Mouse (Mus musculus): ENCODE measurements at regions not wholly inside any gene's neighbourhood (a gene's known extent, or its start where the extent isn't known, plus 50 kb on each side); places are given as distances from the start of the nearest gene placed in this dataset.
"Not testable (repeated sequence)": the region's sequence is repeated elsewhere in the genome, so short reads cannot be mapped to it uniquely, and the experiment has no call there.

DNA sequence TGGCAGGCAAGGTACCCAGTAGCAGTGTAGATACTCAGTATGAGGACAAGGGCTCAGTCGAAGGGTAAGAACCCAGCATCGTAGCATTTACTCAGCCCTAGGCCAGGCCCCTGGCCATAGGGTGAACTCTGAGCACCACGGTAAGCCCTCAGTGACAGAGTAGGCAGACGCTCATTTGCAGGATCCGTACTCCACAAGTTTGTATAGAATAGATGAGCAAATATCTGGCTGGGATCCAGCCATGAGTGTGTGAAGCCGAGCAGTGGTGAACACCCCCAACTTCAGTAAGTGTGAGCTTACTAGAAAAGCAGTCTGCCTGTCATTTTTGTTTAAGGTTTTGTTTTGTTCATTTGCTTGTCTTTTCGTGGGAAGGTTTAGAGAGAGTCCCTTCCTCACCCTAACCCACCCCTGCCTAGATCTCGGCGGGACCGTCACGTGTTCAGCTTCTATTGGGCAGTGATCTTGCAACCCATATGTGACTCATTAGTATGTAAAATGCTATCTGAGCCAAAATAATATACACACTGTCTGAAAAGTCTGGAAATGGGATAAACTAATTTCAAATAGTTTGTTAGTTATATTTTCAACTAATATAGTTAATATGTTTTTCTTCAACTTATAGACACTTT lies 76.3 kb downstream of the Gm5447 start:
- H3K27me3 ChIP-seq (ENCODE audit: control insufficient read depth, insufficient read depth, insufficient read length) = no peaks in the 10 kb centered on the region
- no peak overlapping the region for H3ac ChIP-seq (ENCODE audit: control insufficient read depth, insufficient read length)
- H3K4me2 ChIP-seq (ENCODE audit: low read depth) = no peak overlapping the region
- H3K79me2 ChIP-seq (ENCODE audit: control insufficient read depth, insufficient read depth) = no peaks in the 10 kb centered on the region
- TF ChIP-seq POLR2A (IDR thresholded peaks at IDR 0.05; ENCODE audit: insufficient read length, low read depth) = no peak
- TF ChIP-seq USF1 (IDR thresholded peaks at IDR 0.05; ENCODE audit: low read depth) = no peak
- no peak for TF ChIP-seq POLR2AphosphoS2 (IDR thresholded peaks at IDR 0.05; ENCODE audit: insufficient read length, low read depth)
- no peak for TF ChIP-seq REST (IDR thresholded peaks at IDR 0.05; ENCODE audit: insufficient read depth, insufficient read length)
- no peak for TF ChIP-seq E2F4 (IDR thresholded peaks at IDR 0.05; ENCODE audit: insufficient read depth)
- TF ChIP-seq SRF (IDR thresholded peaks at IDR 0.05; ENCODE audit: control insufficient read depth, insufficient read length, low read depth) = no peak
- TF ChIP-seq CEBPB (IDR thresholded peaks at IDR 0.05; ENCODE audit: insufficient read depth, poor library complexity, severe bottlenecking) = no peak
- TF ChIP-seq TCF12 (IDR thresholded peaks at IDR 0.05; ENCODE audit: insufficient read depth, poor library complexity, severe bottlenecking) = no peak
- no peak for TF ChIP-seq MYOD1 (IDR thresholded peaks at IDR 0.05; ENCODE audit: control insufficient read depth in 1 of 3, insufficient read length in 2 of 3, low read depth in 2 of 3)
- no peak for TF ChIP-seq MAX (IDR thresholded peaks at IDR 0.05; ENCODE audit: low read depth)
- no peak for TF ChIP-seq TCF3 (IDR thresholded peaks at IDR 0.05; ENCODE audit: insufficient read length, low read depth)
- TF ChIP-seq MYOG (IDR thresholded peaks at IDR 0.05; ENCODE audit: control insufficient read depth in 1 of 3, insufficient read depth in 1 of 3, insufficient read length in 2 of 3, low read depth in 2 of 3) = no peak
- no peak overlapping the region for H3K4me3 ChIP-seq
- no peaks in the 10 kb centered on the region for H3K36me3 ChIP-seq (ENCODE audit: control insufficient read depth, insufficient read depth)

DNA sequence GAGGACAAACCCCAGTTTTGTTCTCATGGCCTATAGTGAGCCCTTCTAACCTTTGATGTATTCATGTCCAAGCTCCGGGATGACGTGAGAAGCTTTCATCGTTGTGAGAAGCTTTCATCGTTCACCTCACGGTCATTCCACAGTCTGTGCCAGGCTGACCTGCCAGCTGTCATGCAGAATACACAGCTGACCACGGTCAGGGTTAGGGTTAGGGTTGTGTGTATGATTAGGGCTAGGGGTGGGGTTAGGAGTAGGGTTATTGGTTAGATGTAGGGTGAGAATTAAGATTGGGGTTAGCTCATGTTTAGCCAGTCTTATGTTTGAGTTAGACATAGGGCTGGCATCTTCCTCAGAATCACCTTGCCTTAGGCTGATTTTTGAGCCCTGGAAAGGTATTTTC lies 77.6 kb downstream of the Gm5447 start:
- H3K27me3 ChIP-seq (ENCODE audit: control insufficient read depth, insufficient read depth, insufficient read length); H3K4me2 ChIP-seq (ENCODE audit: low read depth); H3K4me3 ChIP-seq; H3K36me3 ChIP-seq (ENCODE audit: control insufficient read depth, insufficient read depth); H3K79me2 ChIP-seq (ENCODE audit: control insufficient read depth, insufficient read depth); H3ac ChIP-seq (ENCODE audit: control insufficient read depth, insufficient read length): not testable (repeated sequence)

- Histone ChIP-seq H3K36me3 (ENCODE audit: control insufficient read depth, insufficient read depth) (no peaks in the 10 kb centered on the region), H3K27me3 (ENCODE audit: control insufficient read depth, insufficient read depth, insufficient read length) (no peaks in the 10 kb centered on the region), H3ac (ENCODE audit: control insufficient read depth, insufficient read length) (no peak overlapping the region), H3K4me2 (ENCODE audit: low read depth) (no peak overlapping the region), H3K79me2 (ENCODE audit: control insufficient read depth, insufficient read depth) (no peaks in the 10 kb centered on the region), H3K4me3 (no peak overlapping the region)
- no peak for TF ChIP-seq TCF3 (IDR thresholded peaks at IDR 0.05; ENCODE audit: insufficient read length, low read depth)
- TF ChIP-seq E2F4 (IDR thresholded peaks at IDR 0.05; ENCODE audit: insufficient read depth) = no peak
Measured at GRCm38 (mm10) chr13:31054356-31054755, 80.4 kb downstream of the Gm5447 start.

DNA sequence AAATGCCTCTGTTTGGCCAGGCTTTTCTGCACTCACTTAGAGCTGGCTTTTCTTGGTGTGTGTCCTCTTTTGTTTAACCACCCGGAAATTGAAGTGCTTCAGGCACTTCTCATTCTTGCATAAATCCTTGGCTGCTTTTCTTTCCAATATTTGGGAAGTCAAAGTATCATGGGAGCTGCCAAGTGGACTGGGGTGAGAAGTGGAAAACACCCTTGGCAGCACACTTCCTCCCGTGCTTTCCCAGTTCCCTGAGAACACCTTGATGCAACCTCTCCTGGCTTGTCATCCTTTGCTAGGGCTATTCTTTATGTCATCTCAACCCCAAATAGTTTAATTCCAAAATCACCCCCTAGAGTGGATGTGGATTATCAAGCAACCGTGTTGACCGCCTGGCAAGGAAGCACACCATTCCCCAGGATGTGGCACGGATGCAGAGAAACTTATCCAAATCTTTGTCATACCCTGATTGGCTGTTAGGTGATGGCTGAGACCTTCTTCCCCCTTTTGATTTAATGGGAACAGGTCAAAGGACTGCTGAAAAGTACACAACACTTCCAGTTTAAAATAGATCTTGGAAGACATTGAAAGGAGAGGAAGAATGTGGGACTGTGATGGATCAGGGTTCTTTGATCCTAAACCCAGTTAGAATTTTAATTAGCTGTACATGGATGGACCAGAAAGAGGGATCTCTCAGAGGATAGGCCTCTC lies 81.5 kb downstream of the Gm5447 start:
- H3ac ChIP-seq (ENCODE audit: control insufficient read depth, insufficient read length) = no peak overlapping the region

GRCm38 (mm10) chr13:31056154-31056871 lies 82.3 kb downstream of the Gm5447 start:
- Histone ChIP-seq H3K27me3 (ENCODE audit: control insufficient read depth, insufficient read depth, insufficient read length) (no peaks in the 10 kb centered on the region), H3K4me3 (no peak overlapping the region), H3K4me2 (ENCODE audit: low read depth) (no peak overlapping the region), H3ac (ENCODE audit: control insufficient read depth, insufficient read length) (no peak overlapping the region), H3K79me2 (ENCODE audit: control insufficient read depth, insufficient read depth) (no peaks in the 10 kb centered on the region), H3K36me3 (ENCODE audit: control insufficient read depth, insufficient read depth) (no peaks in the 10 kb centered on the region)
- TF ChIP-seq CEBPB (IDR thresholded peaks at IDR 0.05; ENCODE audit: insufficient read depth, poor library complexity, severe bottlenecking) = no peak
- no peak for TF ChIP-seq POLR2A (IDR thresholded peaks at IDR 0.05; ENCODE audit: insufficient read length, low read depth)
- no peak for TF ChIP-seq POLR2AphosphoS2 (IDR thresholded peaks at IDR 0.05; ENCODE audit: insufficient read length, low read depth)
- TF ChIP-seq TCF12 (IDR thresholded peaks at IDR 0.05; ENCODE audit: insufficient read depth, poor library complexity, severe bottlenecking) = no peak
- TF ChIP-seq MAX (IDR thresholded peaks at IDR 0.05; ENCODE audit: low read depth) = no peak
- TF ChIP-seq MYOG (IDR thresholded peaks at IDR 0.05; ENCODE audit: control insufficient read depth in 1 of 3, insufficient read depth in 1 of 3, insufficient read length in 2 of 3, low read depth in 2 of 3) = no peak
- no peak for TF ChIP-seq MYOD1 (IDR thresholded peaks at IDR 0.05; ENCODE audit: control insufficient read depth in 1 of 3, insufficient read length in 2 of 3, low read depth in 2 of 3)
- no peak for TF ChIP-seq REST (IDR thresholded peaks at IDR 0.05; ENCODE audit: insufficient read depth, insufficient read length)
- TF ChIP-seq E2F4 (IDR thresholded peaks at IDR 0.05; ENCODE audit: insufficient read depth) = no peak
- TF ChIP-seq SRF (IDR thresholded peaks at IDR 0.05; ENCODE audit: control insufficient read depth, insufficient read length, low read depth) = no peak
- TF ChIP-seq TCF3 (IDR thresholded peaks at IDR 0.05; ENCODE audit: insufficient read length, low read depth) = no peak
- TF ChIP-seq USF1 (IDR thresholded peaks at IDR 0.05; ENCODE audit: low read depth) = no peak

More for the DNA sequence above, 81.5 kb downstream of the Gm5447 start:
- H3K36me3 ChIP-seq (ENCODE audit: control insufficient read depth, insufficient read depth) = no peaks in the 10 kb centered on the region
- H3K27me3 ChIP-seq (ENCODE audit: control insufficient read depth, insufficient read depth, insufficient read length) = no peaks in the 10 kb centered on the region
- H3K79me2 ChIP-seq (ENCODE audit: control insufficient read depth, insufficient read depth) = no peaks in the 10 kb centered on the region
- H3K4me2 ChIP-seq (ENCODE audit: low read depth) = no peak overlapping the region
- no peak for TF ChIP-seq CEBPB (IDR thresholded peaks at IDR 0.05; ENCODE audit: insufficient read depth, poor library complexity, severe bottlenecking)
- no peak overlapping the region for H3K4me3 ChIP-seq

Measured in myocyte (in vitro differentiated cells).